ENCODE assay signal across 8 mouse cellular contexts in genomic region chr12:73907079-73907672, GRCm38 (mm10). TPM values are rescaled to one million over a fixed set of nuclear protein-coding genes. Genes with fewer than 3 reads are reported as not detected.
DNase-seq lines count a peak whose midpoint lies in the region; ATAC-seq and TF ChIP-seq lines count a peak whose summit lies in the region.

No protein-coding gene starts in this region.

- H3K4me2 ChIP-seq in kidney, postnatal 0 days (ENCODE audit: low read length), result peak overlapping the region; percentile 70
- peak overlapping the region; percentile 70 for H3K4me2 ChIP-seq in intestine, embryonic 15.5 days (replicated peaks)
- H3K4me2 ChIP-seq in myocyte (ENCODE audit: low read depth), result peak overlapping the region; percentile 70

- no peaks in the 10 kb centered on the region for H3K27me3 ChIP-seq in kidney, postnatal 0 days (ENCODE audit: insufficient read depth, low read length)
- no peaks in the 10 kb centered on the region for H3K27me3 ChIP-seq in embryonic facial prominence, embryonic 10.5 days (replicated peaks; ENCODE audit: low read depth, poor library complexity, severe bottlenecking)
- no peaks in the 10 kb centered on the region for H3K27me3 ChIP-seq in intestine, embryonic 15.5 days (replicated peaks)
- no peaks in the 10 kb centered on the region for H3K27me3 ChIP-seq in myocyte (ENCODE audit: control insufficient read depth, insufficient read depth, insufficient read length)

- H3K4me1 ChIP-seq in kidney, postnatal 0 days (replicated peaks; ENCODE audit: insufficient read depth, low read length), result no peaks in the 10 kb centered on the region; the same call in 1 of the 2 replicates
- peaks cover 32% of the 10 kb centered on the region for H3K4me1 ChIP-seq in embryonic facial prominence, embryonic 10.5 days
- no peaks in the 10 kb centered on the region for H3K4me1 ChIP-seq in intestine, embryonic 15.5 days (replicated peaks)

- no peaks in the 10 kb centered on the region for H3K9me3 ChIP-seq in kidney, postnatal 0 days (replicated peaks; ENCODE audit: low read length)
- no peaks in the 10 kb centered on the region for H3K9me3 ChIP-seq in embryonic facial prominence, embryonic 10.5 days
- H3K9me3 ChIP-seq in intestine, embryonic 15.5 days, result no peaks in the 10 kb centered on the region

- DNase-seq in kidney, postnatal 0 days (ENCODE audit: low spot score), result no peak
- no peak for DNase-seq in kidney, postnatal 14 days
- DNase-seq in embryonic facial prominence, embryonic 10.5 days (ENCODE audit: low spot score), result no peak
- no peak for DNase-seq in adrenal gland, postnatal 36 days
- no peak for DNase-seq in ovary, postnatal 10 days (ENCODE audit: low spot score)
- no peak for DNase-seq in left cerebral cortex, postnatal 25 days (ENCODE audit: low spot score in 2 of 2)

- H3ac ChIP-seq in myocyte (ENCODE audit: control insufficient read depth, insufficient read length), result peak overlapping the region; percentile 94

- TF ChIP-seq CTCF in kidney, postnatal 0 days (IDR thresholded peaks at IDR 0.05; ENCODE audit: low read depth), result no peak

- ATAC-seq in kidney, postnatal 0 days (replicated peaks; ENCODE audit: low FRiP score, low read depth), result no peak; the same call in 1 of the 2 replicates
- ATAC-seq in intestine, embryonic 15.5 days, result peak; percentile 83

- intact Hi-C loops in left cerebral cortex, postnatal 25 days (cut with DNase I), result loop anchor here (2.0 to 10.0 kb wide), 2 partner anchors 198 to 342 kb away; no protein-coding TSS in a partner anchor

- H3K27ac ChIP-seq in kidney, postnatal 0 days, result peak overlapping the region; percentile 99
- peak overlapping the region; percentile 99 for H3K27ac ChIP-seq in embryonic facial prominence, embryonic 10.5 days (replicated peaks)
- peak overlapping the region; percentile 97 for H3K27ac ChIP-seq in intestine, embryonic 15.5 days

- no peak for TF ChIP-seq POLR2A in myocyte (IDR thresholded peaks at IDR 0.05; ENCODE audit: insufficient read length, low read depth)

- H3K79me2 ChIP-seq in myocyte (ENCODE audit: control insufficient read depth, insufficient read depth), result peaks cover 44% of the 10 kb centered on the region

- H3K36me3 ChIP-seq in kidney, postnatal 0 days (ENCODE audit: insufficient read depth, low read length), result no peaks in the 10 kb centered on the region
- H3K36me3 ChIP-seq in embryonic facial prominence, embryonic 10.5 days (replicated peaks), result no peaks in the 10 kb centered on the region
- H3K36me3 ChIP-seq in intestine, embryonic 15.5 days, result no peaks in the 10 kb centered on the region
- no peaks in the 10 kb centered on the region for H3K36me3 ChIP-seq in myocyte (ENCODE audit: control insufficient read depth, insufficient read depth)

- H3K9ac ChIP-seq in kidney, postnatal 0 days (ENCODE audit: low read depth, low read length), result peak overlapping the region; percentile 98
- peak overlapping the region; percentile 55 for H3K9ac ChIP-seq in intestine, embryonic 15.5 days

- peak overlapping the region; percentile 88 for H3K4me3 ChIP-seq in kidney, postnatal 0 days (replicated peaks; ENCODE audit: low read depth, low read length)
- H3K4me3 ChIP-seq in embryonic facial prominence, embryonic 10.5 days, result peak overlapping the region; percentile 96
- H3K4me3 ChIP-seq in intestine, embryonic 15.5 days (replicated peaks), result peak overlapping the region; percentile 80
- H3K4me3 ChIP-seq in myocyte, result peak overlapping the region; percentile 54

- 1% methylated on average over 18 of the region's 18 CpGs for WGBS in kidney, postnatal 0 days
- WGBS in embryonic facial prominence, embryonic 10.5 days, result 1% methylated on average over 18 of the region's 18 CpGs
- WGBS in intestine, embryonic 15.5 days, result 1% methylated on average over 18 of the region's 18 CpGs

TF ChIP-seq in myocyte, 11 proteins besides CTCF, POLR2A, EP300 and RAD21:
- no peak for TF ChIP-seq TCF3 (IDR thresholded peaks at IDR 0.05; ENCODE audit: insufficient read length, low read depth)
- no peak for TF ChIP-seq USF1 (IDR thresholded peaks at IDR 0.05; ENCODE audit: low read depth)
- TF ChIP-seq REST (IDR thresholded peaks at IDR 0.05; ENCODE audit: insufficient read depth, insufficient read length), result no peak
- TF ChIP-seq MYOD1 (IDR thresholded peaks at IDR 0.05; ENCODE audit: control insufficient read depth in 1 of 3, insufficient read length in 2 of 3, low read depth in 2 of 3), result no peak
- no peak for TF ChIP-seq SRF (IDR thresholded peaks at IDR 0.05; ENCODE audit: control insufficient read depth, insufficient read length, low read depth)
- TF ChIP-seq MYOG (IDR thresholded peaks at IDR 0.05; ENCODE audit: control insufficient read depth in 1 of 3, insufficient read depth in 1 of 3, insufficient read length in 2 of 3, low read depth in 2 of 3), result no peak
- no peak for TF ChIP-seq TCF12 (IDR thresholded peaks at IDR 0.05; ENCODE audit: insufficient read depth, poor library complexity, severe bottlenecking)
TF ChIP-seq in myocyte: peak in this region for 0.

RNA-seq across cellular contexts. Expression of gene Hif1a, which starts 6.0 kb away (rescaled TPM):
- 74.9 and 75.1 TPM in 2 replicates for polyA plus RNA-seq in kidney, postnatal 0 days (2015; fragmentation: Nextera tagmentation; extraction: Ambion mirVana)
- polyA plus RNA-seq in embryonic facial prominence, embryonic 10.5 days (2016; fragmentation: Nextera tagmentation; extraction: Ambion mirVana), result 90.5 and 91.7 TPM in 2 replicates
- 56.2 and 68.8 TPM in 2 replicates for polyA plus RNA-seq in intestine, embryonic 15.5 days (2015; fragmentation: Nextera tagmentation; extraction: Ambion mirVana)
- polyA plus RNA-seq in myocyte (2012; fragmentation: generic; extraction: Trizol), result 39.9 TPM
- total RNA-seq in adrenal gland, postnatal 36 days (2021), result 10 to 100 TPM; 66.5 to 69.1 TPM
- 10 to 100 TPM; 56.7 to 58.9 TPM for total RNA-seq in left cerebral cortex, postnatal 25 days (2021)

RNA-seq across cellular contexts. Expression of gene Gm49321, which starts 30.3 kb away (rescaled TPM):
- polyA plus RNA-seq in kidney, postnatal 0 days (2015; fragmentation: Nextera tagmentation; extraction: Ambion mirVana), result 8.1 and 8.5 TPM in 2 replicates
- 12.4 and 13.8 TPM in 2 replicates for polyA plus RNA-seq in embryonic facial prominence, embryonic 10.5 days (2016; fragmentation: Nextera tagmentation; extraction: Ambion mirVana)
- polyA plus RNA-seq in intestine, embryonic 15.5 days (2015; fragmentation: Nextera tagmentation; extraction: Ambion mirVana), result 10.2 and 11.2 TPM in 2 replicates
- not detected for polyA plus RNA-seq in myocyte (2012; fragmentation: generic; extraction: Trizol)
- 1 to 10 TPM; 5.7 to 8.5 TPM for total RNA-seq in adrenal gland, postnatal 36 days (2021)
- 10 to 100 TPM; 11.8 to 16.9 TPM for total RNA-seq in left cerebral cortex, postnatal 25 days (2021)

RNA-seq across cellular contexts. Expression of gene Snapc1, which starts 57.1 kb away (rescaled TPM):
- polyA plus RNA-seq in kidney, postnatal 0 days (2015; fragmentation: Nextera tagmentation; extraction: Ambion mirVana), result 12.4 and 12.6 TPM in 2 replicates
- polyA plus RNA-seq in embryonic facial prominence, embryonic 10.5 days (2016; fragmentation: Nextera tagmentation; extraction: Ambion mirVana), result 20.5 and 20.6 TPM in 2 replicates
- polyA plus RNA-seq in intestine, embryonic 15.5 days (2015; fragmentation: Nextera tagmentation; extraction: Ambion mirVana), result 15.5 and 16.8 TPM in 2 replicates
- 3.4 TPM for polyA plus RNA-seq in myocyte (2012; fragmentation: generic; extraction: Trizol)
- total RNA-seq in adrenal gland, postnatal 36 days (2021), result 10 to 100 TPM; 15.7 to 20.9 TPM
- total RNA-seq in left cerebral cortex, postnatal 25 days (2021), result 10 to 100 TPM; 40.6 to 43.2 TPM
